Mouse (Mus musculus): ENCODE results near the gene Cuedc2. TPM values are rescaled to one million over a fixed set of nuclear protein-coding genes. Genes with fewer than 3 reads are reported as not detected.
A peak's percentile ranks its signal among the peaks of the same experiment; 100 is the strongest.

The Cuedc2 gene
- polyA plus RNA-seq, 1 experiment from 2014 or later, result 75.3 TPM

GRCm38 (mm10) chr19:46329031-46329641 lies 9.4 kb downstream of the Cuedc2 start:
- 2% methylated on average over 54 of the region's 54 CpGs for WGBS
- Histone ChIP-seq H3K36me3 (ENCODE audit: control insufficient read depth, insufficient read depth, low read length) (peaks cover 9% of the 10 kb centered on the region), H3K9ac (ENCODE audit: low read length) (peak overlapping the region; percentile 65), H3K27ac (replicated peaks) (peak overlapping the region; percentile 81), H3K9me3 (ENCODE audit: control insufficient read depth, low read length) (no peaks in the 10 kb centered on the region), H3K4me1 (replicated peaks; ENCODE audit: control insufficient read depth, insufficient read depth) (peaks cover 7% of the 10 kb centered on the region), H3K4me3 (ENCODE audit: low read depth, low read length) (peak overlapping the region; percentile 65), H3K4me2 (replicated peaks; ENCODE audit: low read depth) (peak overlapping the region; percentile 99), H3K27me3 (ENCODE audit: control insufficient read depth, insufficient read depth, low read length) (no peaks in the 10 kb centered on the region; the same call in 1 of the 2 replicates)
- ATAC-seq (ENCODE audit: low FRiP score, low TSS enrichment) (peak; percentile 3; the same call in 1 of the 2 replicates), DNase-seq (ENCODE audit: low spot score) (no peak)
- TF ChIP-seq CTCF (IDR thresholded peaks at IDR 0.05; ENCODE audit: low read depth) (no peak), EP300 (optimal IDR thresholded peaks at IDR 0.05) (no peak)

GRCm38 (mm10) chr19:46328081-46329030 lies 10.1 kb downstream of the Cuedc2 start, which contains the start of gene Fbxl15:
Gene Fbxl15 (plus strand): TSS chr19:46328184.
- under 1% methylated on average over 74 of the region's 81 CpGs for WGBS
- TF ChIP-seq CTCF (IDR thresholded peaks at IDR 0.05; ENCODE audit: low read depth) (0 out of 2 replicates have a peak, but pooled peaks have one; percentile 9), EP300 (optimal IDR thresholded peaks at IDR 0.05) (no peak)
- Histone ChIP-seq H3K4me1 (replicated peaks; ENCODE audit: control insufficient read depth, insufficient read depth) (peaks cover 7% of the 10 kb centered on the region), H3K4me2 (replicated peaks; ENCODE audit: low read depth) (peak within 1 kb of the TSS; percentile 99), H3K27ac (replicated peaks) (peak within 1 kb of the TSS; percentile 81), H3K36me3 (ENCODE audit: control insufficient read depth, insufficient read depth, low read length) (peaks cover 9% of the 10 kb centered on the region), H3K27me3 (ENCODE audit: control insufficient read depth, insufficient read depth, low read length) (no peaks in the 10 kb centered on the region; the same call in 1 of the 2 replicates), H3K9ac (ENCODE audit: low read length) (peak within 1 kb of the TSS; percentile 65), H3K4me3 (ENCODE audit: low read depth, low read length) (peak within 1 kb of the TSS; percentile 65), H3K9me3 (ENCODE audit: control insufficient read depth, low read length) (no peaks in the 10 kb centered on the region)
- DNase-seq (ENCODE audit: low spot score), result peak; percentile 91
- ATAC-seq (ENCODE audit: low FRiP score, low TSS enrichment), result peak; percentile 86

- peaks cover 7% of the 10 kb centered on the region for H3K4me1 ChIP-seq (replicated peaks; ENCODE audit: control insufficient read depth, insufficient read depth)
- peak overlapping the region; percentile 65 for H3K9ac ChIP-seq (ENCODE audit: low read length)
- peaks cover 9% of the 10 kb centered on the region for H3K36me3 ChIP-seq (ENCODE audit: control insufficient read depth, insufficient read depth, low read length)
- peak overlapping the region; percentile 81 for H3K27ac ChIP-seq (replicated peaks)
- H3K4me2 ChIP-seq (replicated peaks; ENCODE audit: low read depth), result peak overlapping the region; percentile 99
- DNase-seq (ENCODE audit: low spot score), result no peak
- no peak for ATAC-seq (ENCODE audit: low FRiP score, low TSS enrichment)
- TF ChIP-seq EP300 (optimal IDR thresholded peaks at IDR 0.05), result no peak
- no peak for TF ChIP-seq CTCF (IDR thresholded peaks at IDR 0.05; ENCODE audit: low read depth)
- no peaks in the 10 kb centered on the region; the same call in 1 of the 2 replicates for H3K27me3 ChIP-seq (ENCODE audit: control insufficient read depth, insufficient read depth, low read length)
- H3K4me3 ChIP-seq (ENCODE audit: low read depth, low read length), result peak overlapping the region; percentile 65
- no peaks in the 10 kb centered on the region for H3K9me3 ChIP-seq (ENCODE audit: control insufficient read depth, low read length)
- WGBS, result 26% methylated on average over 14 of the region's 14 CpGs
Observed at GRCm38 (mm10) chr19:46327531-46328064, 10.9 kb downstream of the Cuedc2 start.

GRCm38 (mm10) chr19:46326756-46327305 lies 11.7 kb downstream of the Cuedc2 start, which contains the start of gene Psd:
Gene Psd (minus strand): TSS chr19:46327156.
- H3K27ac ChIP-seq (replicated peaks), result peak within 1 kb of the TSS; percentile 81
- DNase-seq (ENCODE audit: low spot score), result peak; percentile 59
- H3K27me3 ChIP-seq (ENCODE audit: control insufficient read depth, insufficient read depth, low read length), result no peaks in the 10 kb centered on the region; the same call in 1 of the 2 replicates

GRCm38 (mm10) chr19:46326019-46326755 lies 12.3 kb downstream of the Cuedc2 start:
- no peak overlapping the region for H3K9ac ChIP-seq (ENCODE audit: low read length)

More at GRCm38 (mm10) chr19:46326756-46327305, 11.7 kb downstream of the Cuedc2 start, which contains the start of gene Psd:
- H3K4me3 ChIP-seq (ENCODE audit: low read depth, low read length), result peak within 1 kb of the TSS; percentile 65
- ATAC-seq (ENCODE audit: low FRiP score, low TSS enrichment), result no peak
- H3K4me1 ChIP-seq (replicated peaks; ENCODE audit: control insufficient read depth, insufficient read depth), result peaks cover 7% of the 10 kb centered on the region
- TF ChIP-seq CTCF (IDR thresholded peaks at IDR 0.05; ENCODE audit: low read depth) (no peak), EP300 (optimal IDR thresholded peaks at IDR 0.05) (no peak)
- WGBS, result under 1% methylated on average over 35 of the region's 35 CpGs
- H3K9me3 ChIP-seq (ENCODE audit: control insufficient read depth, low read length), result no peaks in the 10 kb centered on the region
- peak within 1 kb of the TSS; percentile 65 for H3K9ac ChIP-seq (ENCODE audit: low read length)
- H3K36me3 ChIP-seq (ENCODE audit: control insufficient read depth, insufficient read depth, low read length), result peaks cover 9% of the 10 kb centered on the region
- H3K4me2 ChIP-seq (replicated peaks; ENCODE audit: low read depth), result peak within 1 kb of the TSS; percentile 99

More at GRCm38 (mm10) chr19:46326019-46326755, 12.3 kb downstream of the Cuedc2 start:
- 0 out of 2 replicates have a peak overlapping the region, but pooled peaks have one; percentile 46 for H3K4me2 ChIP-seq (replicated peaks; ENCODE audit: low read depth)
- no peak overlapping the region for H3K27ac ChIP-seq (replicated peaks)
- DNase-seq (ENCODE audit: low spot score) (no peak), ATAC-seq (ENCODE audit: low FRiP score, low TSS enrichment) (no peak)
- no peak for TF ChIP-seq CTCF (IDR thresholded peaks at IDR 0.05; ENCODE audit: low read depth)
- TF ChIP-seq EP300 (optimal IDR thresholded peaks at IDR 0.05), result no peak
- WGBS, result 9% methylated on average over 28 of the region's 29 CpGs
- H3K9me3 ChIP-seq (ENCODE audit: control insufficient read depth, low read length), result no peaks in the 10 kb centered on the region
- H3K4me3 ChIP-seq (ENCODE audit: low read depth, low read length), result no peak overlapping the region
- peaks cover 7% of the 10 kb centered on the region for H3K4me1 ChIP-seq (replicated peaks; ENCODE audit: control insufficient read depth, insufficient read depth)
- H3K27me3 ChIP-seq (ENCODE audit: control insufficient read depth, insufficient read depth, low read length), result no peaks in the 10 kb centered on the region; the same call in 1 of the 2 replicates
- H3K36me3 ChIP-seq (ENCODE audit: control insufficient read depth, insufficient read depth, low read length), result peaks cover 6% of the 10 kb centered on the region

Data from stomach, postnatal 0 days (tissue).